Mouse (Mus musculus) heart, postnatal 0 days (tissue): ENCODE measurements around the gene Ssx2ip.

Experiments used
- CTCF ChIP-seq: IDR thresholded peaks from 2 replicates; pipeline ENCODE4 v1.5.1; 2016; ENCODE audit warnings: antibody characterized with exemption, control low read depth, low read depth
- EP300 ChIP-seq: IDR thresholded peaks from 2 replicates; pipeline ENCODE4 v1.6.1; 2016; ENCODE audit warnings: antibody characterized with exemption, low read depth

GRCm38 (mm10) chr3:146386800-146387199, 17.6 kb upstream of the Ssx2ip start:
- no peak for TF ChIP-seq EP300
- TF ChIP-seq CTCF, result no peak
